Mouse (Mus musculus) lung, adult 2 months (tissue): ENCODE measurements at regions not wholly inside any gene's neighbourhood (a gene's known extent, or its start where the extent isn't known, plus 50 kb on each side); places are given as distances from the start of the nearest gene placed in this dataset.

Source experiments
- CTCF ChIP-seq: fragments of 200-500 bp; IDR thresholded peaks from 2 replicates; pipeline ENCODE4 v1.5.1; 2011; ENCODE audit warnings: mild to moderate bottlenecking, low read length, control low read depth; ENCODE audit not compliant: insufficient read depth
- POLR2A ChIP-seq: fragments of 200-500 bp; IDR thresholded peaks from 2 replicates; pipeline ENCODE4 v1.6.1; 2011; ENCODE audit warnings: low read depth, mild to moderate bottlenecking, control low read depth, low read length, borderline replicate concordance; ENCODE audit errors: extremely low read depth

- TF ChIP-seq CTCF = no peak
- no peak for TF ChIP-seq POLR2A
These were observed 736.5 kb upstream of the Foxg1 start for GRCm38 (mm10) chr12:48645910-48646309.
